Mouse (Mus musculus) liver, embryonic 14.5 days (tissue): Measurements from ENCODE around the gene Gap43. TPM values are rescaled to one million over a fixed set of nuclear protein-coding genes. Genes with fewer than 3 reads are reported as not detected.
"Not testable (repeated sequence)": the region's sequence is repeated elsewhere in the genome, so short reads cannot be mapped to it uniquely, and the experiment has no call there.

Experiments used
- ATAC-seq: fragments of 200-750 bp; cut with Nextera tagmentation; 2 replicates; pipeline ENCODE4 v1.8.0; 2017; ENCODE audit warnings: moderate number of reproducible peaks, mild to moderate bottlenecking, moderate library complexity; ENCODE audit not compliant: insufficient read depth
- DNase-seq, 3 experiments: peaks; one replicate each; pipeline ENCODE4 v3.0.0-alpha.2; 2012 to 2013; ENCODE audit warnings: low read depth in 3 of 3, low spot score in 3 of 3
- H3K27ac ChIP-seq: fragments of 300-500 bp; sonication (generic); 2 replicates; pipeline ENCODE4 v1.5.1; 2014; ENCODE audit warnings: moderate library complexity, mild to moderate bottlenecking, control low read depth, inconsistent platforms
- H3K27me3 ChIP-seq: fragments of 300-500 bp; sonication (generic); 2 replicates; pipeline ENCODE4 v1.6.1; 2014; ENCODE audit warnings: mild to moderate bottlenecking, low read length, moderate library complexity; ENCODE audit not compliant: control insufficient read depth, insufficient read depth
- H3K36me3 ChIP-seq: fragments of 300-500 bp; sonication (generic); replicated peaks from 2 replicates; pipeline ENCODE4 v1.6.1; 2014; ENCODE audit warnings: low read depth; ENCODE audit not compliant: control insufficient read depth, insufficient read depth
- H3K4me1 ChIP-seq, 2 experiments: fragments of 200-500 bp in 1 of 2; fragments of 300-500 bp in 1 of 2; sonication (generic) in 1 of 2; replicated peaks; 2 replicates each; pipeline ENCODE4 v1.6.1; 2012 to 2014; ENCODE audit warnings: antibody characterized with exemption in 1 of 2, inconsistent platforms in 1 of 2, low read length in 1 of 2; ENCODE audit not compliant: control insufficient read depth in 2 of 2, insufficient read depth in 2 of 2
- H3K4me2 ChIP-seq: fragments of 300-500 bp; sonication (generic); 2 replicates; pipeline ENCODE4 v1.6.1; 2014; ENCODE audit warnings: low read depth, mild to moderate bottlenecking, control low read depth, moderate library complexity
- H3K4me3 ChIP-seq, 2 experiments: fragments of 200-500 bp in 1 of 2; fragments of 300-500 bp in 1 of 2; sonication (generic) in 1 of 2; 2 replicates each; pipeline ENCODE4 v1.5.1; 2012 to 2014; ENCODE audit warnings: low read depth in 2 of 2, low read length in 2 of 2, mild to moderate bottlenecking in 2 of 2, control low read depth in 1 of 2, inconsistent platforms in 1 of 2, moderate library complexity in 1 of 2; ENCODE audit not compliant: insufficient read depth in 1 of 2
- H3K9ac ChIP-seq: fragments of 300-500 bp; sonication (generic); replicated peaks from 2 replicates; pipeline ENCODE4 v1.6.1; 2014; ENCODE audit warnings: mild to moderate bottlenecking, control low read depth, moderate library complexity
- H3K9me3 ChIP-seq: fragments of 300-500 bp; sonication (generic); 2 replicates; pipeline ENCODE4 v1.6.1; 2016; ENCODE audit warnings: low read length, mixed read lengths; ENCODE audit not compliant: control insufficient read depth
- CTCF ChIP-seq: IDR thresholded peaks from 2 replicates; pipeline ENCODE4 v1.5.1; 2016; ENCODE audit warnings: antibody characterized with exemption, low read depth, control low read depth
- EP300 ChIP-seq: IDR thresholded peaks from 2 replicates; pipeline ENCODE4 v1.6.1; 2016; ENCODE audit warnings: antibody characterized with exemption, low read depth
- WGBS: fragments of 180-500 bp; shearing (Covaris S2); extraction: QIAGEN DNeasy Blood & Tissue Kit; methylation state at CpG from one replicate; pipeline ENCODE4 v1.1.7; 2014; ENCODE audit not compliant: insufficient replicate concordance; 5-methylcytosine and 5-hydroxymethylcytosine counted together
- microRNA-seq: library from miRNA; unstranded; fragments of <30 nt; microRNA quantifications from one replicate; pipeline ENCODE4, GENCODE M21; 2016
- polyA plus RNA-seq, 2 experiments: library from polyadenylated mRNA; depleted of rRNA in 1 of 2; stranded (reverse) in 1 of 2; unstranded in 1 of 2; fragments of >200 nt; fragmentation: Nextera tagmentation in 1 of 2; extraction: Ambion mirVana in 1 of 2; gene quantifications; 2 replicates each; pipeline versions ENCODE4 v1.2.1 to v1.2.3; 2012 to 2014

Gene Gap43
- polyA plus RNA-seq, 2 experiments = 3.1 to 3.8 TPM

- Histone ChIP-seq H3K9ac (no peak overlapping the region), H3K27ac (no peak overlapping the region), H3K4me3 (no peak overlapping the region), H3K4me1 (no peaks in the 10 kb centered on the region), H3K36me3 (no peaks in the 10 kb centered on the region), H3K27me3 (no peaks in the 10 kb centered on the region), H3K9me3 (no peaks in the 10 kb centered on the region), H3K4me2 (no peak overlapping the region)
- TF ChIP-seq CTCF (no peak), EP300 (no peak)
- WGBS = 76% methylated on average over 11 of the region's 11 CpGs
- DNase-seq (no peak), ATAC-seq (no peak)
These were observed 84.8 kb downstream of the Gap43 start for GRCm38 (mm10) chr16:42255693-42256092.

- WGBS = 61% methylated on average over 3 of the region's 3 CpGs
- no peak for DNase-seq
- H3K9me3 ChIP-seq = no peaks in the 10 kb centered on the region
- H3K4me2 ChIP-seq = no peak overlapping the region
- H3K4me3 ChIP-seq = no peak overlapping the region
- H3K27ac ChIP-seq = no peak overlapping the region
- no peak overlapping the region for H3K9ac ChIP-seq
- H3K4me1 ChIP-seq = no peaks in the 10 kb centered on the region
- H3K36me3 ChIP-seq = no peaks in the 10 kb centered on the region
- ATAC-seq = no peak
- H3K27me3 ChIP-seq = no peaks in the 10 kb centered on the region
- TF ChIP-seq CTCF (no peak), EP300 (no peak)
These were observed 85.2 kb downstream of the Gap43 start for GRCm38 (mm10) chr16:42255222-42255621.

- no peaks in the 10 kb centered on the region for H3K36me3 ChIP-seq
- H3K27me3 ChIP-seq = no peaks in the 10 kb centered on the region
- H3K4me2 ChIP-seq = no peak overlapping the region
- 58% methylated on average over 5 of the region's 5 CpGs for WGBS
- H3K9ac ChIP-seq = no peak overlapping the region
- H3K27ac ChIP-seq = no peak overlapping the region
- ATAC-seq (no peak), DNase-seq (no peak)
- no peaks in the 10 kb centered on the region for H3K4me1 ChIP-seq
- no peak overlapping the region for H3K4me3 ChIP-seq
- TF ChIP-seq EP300 (no peak), CTCF (no peak)
- no peaks in the 10 kb centered on the region for H3K9me3 ChIP-seq
These were observed 88.2 kb downstream of the Gap43 start for GRCm38 (mm10) chr16:42252252-42252651.

DNA sequence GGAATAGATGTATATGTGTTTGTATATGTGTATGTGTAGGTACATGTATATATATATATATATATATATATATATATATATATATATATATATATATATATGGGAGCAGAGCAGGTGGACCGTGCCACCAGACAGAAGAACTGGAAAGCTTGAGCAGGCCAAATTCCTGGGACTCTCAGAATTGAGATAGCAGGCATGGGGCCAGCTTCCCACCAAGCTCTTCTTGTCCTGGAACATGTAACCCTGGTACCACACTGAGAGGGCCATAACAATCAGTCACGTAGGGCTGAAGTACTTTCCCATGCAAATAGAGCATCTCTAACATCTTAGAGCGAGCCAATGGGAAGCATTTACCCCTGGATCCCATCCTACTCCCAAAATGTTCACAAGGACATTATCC, 96.3 kb downstream of the Gap43 start:
- H3K36me3 ChIP-seq, H3K27me3 ChIP-seq, H3K4me1 ChIP-seq, H3K9me3 ChIP-seq, H3K27ac ChIP-seq, H3K4me3 ChIP-seq, DNase-seq, H3K4me2 ChIP-seq, H3K9ac ChIP-seq, ATAC-seq: not testable (repeated sequence)
- 49% methylated on average over 3 of the region's 3 CpGs for whole genome bisulfite sequencing

- TF ChIP-seq CTCF (peak; percentile 33), EP300 (no peak)
- no peaks in the 10 kb centered on the region for H3K36me3 ChIP-seq
- H3K4me1 ChIP-seq = no peaks in the 10 kb centered on the region
- no peak overlapping the region for H3K9ac ChIP-seq
- ATAC-seq (no peak), DNase-seq (no peak)
- no peak overlapping the region for H3K27ac ChIP-seq
- H3K4me3 ChIP-seq = no peak overlapping the region
- 47% methylated on average over 4 of the region's 4 CpGs for WGBS
- no peaks in the 10 kb centered on the region for H3K27me3 ChIP-seq
- no peak overlapping the region for H3K4me2 ChIP-seq
- H3K9me3 ChIP-seq = no peaks in the 10 kb centered on the region
These were observed 109.1 kb downstream of the Gap43 start for GRCm38 (mm10) chr16:42231306-42231705.

Small RNAs within 50 kb of the gene (microRNA-seq; reads per million reads assigned to microRNA genes)
- gene Mir6540 = 19.4 reads per million, percentile 28 among the genes with 10 or more reads in this experiment
